Mouse (Mus musculus): ENCODE measurements around the gene Rnf135.
"Not testable (repeated sequence)": the region's sequence is repeated elsewhere in the genome, so short reads cannot be mapped to it uniquely, and the experiment has no call there.

The Rnf135 gene

GRCm38 (mm10) chr11:80163362-80164116, 20.1 kb upstream of the Rnf135 start:
- DNase-seq (ENCODE audit: low spot score), result no peak

DNA sequence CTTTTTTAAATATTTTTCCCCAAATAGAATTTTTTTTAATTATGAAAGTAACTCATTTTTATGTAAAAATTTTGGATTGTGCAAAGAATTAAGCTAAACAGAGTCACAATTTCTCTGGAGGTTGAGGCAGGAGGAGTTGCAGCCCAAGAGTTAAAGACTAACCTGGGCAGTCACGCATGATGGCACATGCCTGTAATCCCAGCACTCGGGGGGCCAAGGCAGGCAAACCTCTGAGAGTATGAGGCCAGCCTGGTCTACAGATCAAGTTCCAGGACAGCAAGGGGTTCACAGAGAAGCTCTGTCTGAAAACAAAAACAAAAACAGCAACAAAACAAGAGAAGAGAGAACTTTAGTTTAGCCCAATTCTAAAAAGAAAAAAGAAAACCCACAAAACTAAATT, 19.4 kb upstream of the Rnf135 start:
- DNase-seq (ENCODE audit: low spot score), result no peak

DNA sequence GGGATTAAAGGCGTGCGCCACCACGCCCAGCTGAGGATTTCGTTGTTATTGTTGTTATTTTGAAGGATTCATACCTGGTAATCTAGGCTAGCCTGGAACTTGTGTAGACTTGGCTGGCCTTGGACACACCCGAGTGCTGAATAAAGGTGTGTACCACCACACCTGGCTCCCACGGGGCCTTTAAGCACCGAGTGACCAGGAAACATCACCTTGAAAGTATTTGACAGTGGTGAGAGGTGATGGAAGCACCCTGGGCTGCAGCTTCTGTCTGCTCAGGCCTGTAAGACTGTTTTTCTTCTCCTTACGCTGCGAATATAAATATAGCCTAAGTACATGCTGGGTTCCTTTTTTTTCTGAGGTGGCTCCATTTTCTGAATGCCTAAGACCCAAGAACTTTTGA, 15.5 kb upstream of the Rnf135 start:
- no peak for DNase-seq (ENCODE audit: low spot score)

DNA sequence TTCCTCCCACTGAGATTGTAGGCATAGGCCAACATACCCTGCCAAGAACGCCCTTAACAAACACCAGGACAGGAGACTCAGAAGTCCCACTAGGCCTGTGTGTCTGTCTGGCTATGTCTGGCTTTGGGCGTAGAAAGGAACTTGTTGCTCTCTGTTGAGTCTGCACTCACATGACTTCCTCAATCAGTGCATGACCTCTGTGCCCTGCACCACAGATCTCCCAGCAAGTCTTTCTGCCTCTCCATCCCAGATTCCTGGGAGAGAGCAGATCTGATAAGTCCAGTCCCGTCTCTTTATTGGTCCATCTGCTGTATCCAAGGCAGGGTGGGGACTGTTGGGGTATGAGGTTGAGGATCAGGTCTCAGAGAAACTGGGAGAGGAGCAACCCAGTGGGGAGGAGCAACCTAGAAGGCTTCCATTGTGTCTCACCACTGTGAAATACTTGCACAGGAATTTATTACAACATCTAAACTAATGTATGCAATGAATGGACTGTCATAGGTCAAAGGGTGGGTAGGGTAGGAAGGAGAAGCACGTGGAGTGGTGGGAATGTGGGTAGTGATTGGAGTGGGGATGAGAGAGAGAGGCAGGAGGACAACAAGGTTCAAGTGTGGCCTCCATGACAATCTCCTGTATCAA, 14.9 kb upstream of the Rnf135 start:
- DNase-seq (ENCODE audit: low spot score), result no peak

DNA sequence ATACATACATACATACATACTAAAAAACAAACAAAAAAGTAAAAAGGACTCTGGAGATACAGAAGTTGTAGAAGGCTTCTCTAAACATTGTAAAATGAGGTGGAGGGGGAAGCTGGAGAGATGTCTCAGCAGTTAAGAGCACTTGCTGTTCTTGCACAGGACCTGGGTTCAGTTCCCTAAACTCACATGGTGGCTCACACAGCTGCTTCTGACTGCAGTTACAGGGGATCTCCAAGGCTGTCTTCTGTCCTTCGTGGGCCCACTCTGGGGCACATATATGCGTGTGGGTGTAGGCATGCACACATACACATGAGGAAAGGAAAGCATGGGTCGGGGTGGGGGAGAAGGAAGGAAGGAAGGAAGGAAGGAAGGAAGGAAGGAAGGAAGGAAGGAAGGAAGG, 14.0 kb upstream of the Rnf135 start:
- no peak for DNase-seq (ENCODE audit: low spot score)

DNA sequence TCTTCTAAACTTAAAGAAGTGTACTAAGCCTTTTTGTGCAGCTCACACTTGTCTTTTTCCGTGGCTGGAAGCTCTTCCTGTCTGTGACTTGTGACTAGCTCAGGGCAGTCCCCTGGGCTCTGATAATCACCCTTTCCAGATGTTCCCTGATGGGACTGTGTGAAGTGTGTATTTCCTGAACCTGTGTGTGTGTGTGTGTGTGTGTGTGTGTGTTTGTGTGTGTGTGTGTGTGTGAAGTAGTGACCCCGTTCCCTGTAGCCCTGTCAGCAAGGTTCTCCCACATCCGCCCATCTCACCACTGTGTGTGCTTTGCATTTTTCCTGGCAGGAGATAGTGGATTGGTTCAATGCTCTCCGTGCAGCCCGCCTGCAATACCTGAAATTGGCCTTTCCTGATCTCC, 13.3 kb upstream of the Rnf135 start:
- DNase-seq (ENCODE audit: low spot score), result no peak

- DNase-seq (ENCODE audit: low spot score), result no peak
Measured at GRCm38 (mm10) chr11:80171884-80172283, 11.8 kb upstream of the Rnf135 start.

DNA sequence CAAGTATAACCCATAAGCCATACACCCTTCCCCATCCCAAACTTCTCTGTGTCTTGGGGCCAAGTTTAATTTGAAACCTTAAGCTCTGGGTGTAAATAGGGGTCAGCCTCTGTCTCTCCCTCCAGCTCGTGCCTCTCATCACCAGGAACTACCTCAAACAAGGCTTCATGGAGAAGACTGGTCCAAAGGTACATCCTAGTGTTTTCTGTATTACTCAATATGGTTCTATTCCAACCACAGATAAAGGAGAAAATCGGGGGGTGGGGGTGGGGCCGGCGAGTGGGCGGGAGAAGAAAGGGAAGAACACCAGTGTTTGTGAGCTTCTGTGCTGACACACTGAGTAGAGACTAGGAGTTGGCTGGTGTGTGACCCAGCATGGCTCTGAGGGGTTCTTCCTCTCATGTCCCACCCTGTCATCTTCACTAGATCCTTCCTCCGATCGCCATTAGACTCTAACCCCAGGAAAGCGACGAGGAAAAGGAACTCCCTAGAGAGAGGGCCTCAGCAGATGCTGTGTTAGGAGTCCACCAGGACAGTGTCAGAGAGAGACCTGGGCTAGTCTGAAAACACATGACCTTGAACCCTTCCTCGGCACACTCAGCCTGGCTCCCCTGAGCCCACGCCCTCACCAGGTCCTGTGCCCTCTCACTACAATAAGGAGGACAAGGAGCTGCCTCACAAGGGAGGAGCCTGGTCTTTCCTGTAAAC, 9.5 kb upstream of the Rnf135 start:
- DNase-seq (ENCODE audit: low spot score), result no peak

DNA sequence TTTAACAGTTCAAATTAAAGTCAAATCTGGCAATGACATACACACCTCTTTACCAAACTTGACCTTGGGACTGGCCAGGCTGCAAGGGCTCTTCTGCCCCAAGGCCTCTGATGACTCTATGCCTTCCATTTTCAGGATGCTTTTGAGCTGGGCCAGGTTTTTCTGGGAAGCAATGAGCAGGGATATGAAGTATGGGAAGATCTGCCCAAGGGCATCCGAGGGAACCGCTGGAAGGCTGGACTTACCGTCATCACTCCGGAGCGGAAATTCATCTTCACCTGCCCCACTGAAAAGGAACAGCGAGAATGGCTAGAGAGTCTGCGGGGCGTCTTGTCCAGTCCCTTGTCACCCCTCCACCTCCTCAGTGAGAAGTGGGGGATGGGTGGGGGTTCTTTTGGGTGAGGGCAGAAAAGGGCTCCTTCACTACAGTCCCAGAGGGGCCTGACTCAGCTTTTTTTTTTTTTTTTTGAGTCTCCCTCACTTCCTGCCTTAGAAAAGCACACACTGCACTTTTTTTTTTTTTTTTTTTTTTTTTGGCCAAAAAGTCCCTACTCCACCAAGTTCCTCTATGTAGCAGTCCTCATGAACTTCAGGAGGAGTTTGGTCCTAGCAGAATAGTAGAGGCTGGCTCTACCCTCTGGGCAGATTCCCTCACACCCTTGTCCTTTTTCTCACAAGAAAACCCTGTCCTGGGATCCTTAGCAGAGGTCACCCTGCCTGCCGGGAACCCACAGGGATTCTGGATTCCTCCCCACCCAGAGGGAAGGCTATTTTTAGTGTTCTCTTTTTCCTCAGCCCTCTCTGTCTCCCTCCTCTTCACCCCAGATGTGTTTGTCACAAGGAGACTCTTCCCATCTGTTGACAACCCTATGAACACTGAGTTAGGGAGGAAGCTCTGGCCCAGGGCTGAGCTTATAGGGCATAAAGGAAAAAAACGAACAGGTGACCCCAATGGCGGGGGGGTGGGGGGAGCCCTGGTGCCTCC, 6.4 kb upstream of the Rnf135 start:
- DNase-seq (ENCODE audit: low spot score), result no peak

DNA sequence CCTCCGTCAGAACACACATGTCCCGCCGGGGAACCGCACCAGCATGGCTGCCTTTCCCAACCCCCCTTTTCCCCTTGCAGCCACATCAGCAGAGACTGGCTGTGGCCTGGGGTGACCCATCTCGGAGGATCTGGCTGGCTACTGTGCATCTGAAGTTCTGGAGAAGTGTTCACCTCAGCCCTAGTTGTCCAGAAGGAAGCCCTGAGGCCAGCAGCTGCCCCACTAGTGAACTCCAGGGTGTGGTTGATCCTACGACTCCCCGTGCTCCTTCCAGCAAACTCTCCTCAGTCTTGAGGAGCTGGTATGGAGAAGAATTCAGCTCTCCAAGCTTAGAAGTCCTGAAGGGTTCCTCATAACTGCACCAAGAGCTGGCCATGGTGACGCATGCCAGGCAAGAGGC, 5.3 kb upstream of the Rnf135 start:
- DNase-seq (ENCODE audit: low spot score), result no peak

GRCm38 (mm10) chr11:80181021-80181749, 2.5 kb upstream of the Rnf135 start:
- no peak for DNase-seq (ENCODE audit: low spot score)

GRCm38 (mm10) chr11:80183054-80183704, 472 bp upstream of the Rnf135 start:
- not testable (repeated sequence) for DNase-seq (ENCODE audit: low spot score)

- DNase-seq (ENCODE audit: low spot score), result no peak
Measured at GRCm38 (mm10) chr11:80184531-80185071, 950 bp downstream of the Rnf135 start.

GRCm38 (mm10) chr11:80185441-80185976, 1.9 kb downstream of the Rnf135 start:
- not testable (repeated sequence) for DNase-seq (ENCODE audit: low spot score)

- no peak for DNase-seq (ENCODE audit: low spot score)
Measured at GRCm38 (mm10) chr11:80190280-80190679, 6.6 kb downstream of the Rnf135 start.

DNA sequence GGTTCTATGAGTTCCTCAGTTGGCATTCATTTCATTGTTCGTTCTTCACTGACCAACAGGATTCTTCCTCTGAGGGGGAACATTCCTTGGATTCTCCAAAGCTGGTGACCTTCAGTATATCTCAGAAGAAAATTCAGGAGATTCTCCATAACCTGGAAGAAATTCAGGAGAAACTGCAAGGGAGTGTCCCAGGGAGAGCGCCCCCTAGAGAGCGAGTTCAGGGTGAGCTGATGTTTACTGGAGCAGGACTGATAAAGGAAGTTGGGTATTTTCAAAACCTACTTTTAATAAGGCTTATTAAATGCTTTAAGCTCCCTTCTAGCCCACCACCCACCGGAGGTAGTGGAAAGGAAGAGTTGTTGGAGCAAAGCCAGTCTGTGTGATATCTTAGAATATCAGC, 10.2 kb downstream of the Rnf135 start:
- DNase-seq (ENCODE audit: low spot score), result no peak

GRCm38 (mm10) chr11:80196351-80196750, 12.7 kb downstream of the Rnf135 start:
- no peak for DNase-seq (ENCODE audit: low spot score)

GRCm38 (mm10) chr11:80199316-80199715, 15.7 kb downstream of the Rnf135 start:
- DNase-seq (ENCODE audit: low spot score), result no peak

GRCm38 (mm10) chr11:80199773-80200172, 16.1 kb downstream of the Rnf135 start:
- no peak for DNase-seq (ENCODE audit: low spot score)

DNA sequence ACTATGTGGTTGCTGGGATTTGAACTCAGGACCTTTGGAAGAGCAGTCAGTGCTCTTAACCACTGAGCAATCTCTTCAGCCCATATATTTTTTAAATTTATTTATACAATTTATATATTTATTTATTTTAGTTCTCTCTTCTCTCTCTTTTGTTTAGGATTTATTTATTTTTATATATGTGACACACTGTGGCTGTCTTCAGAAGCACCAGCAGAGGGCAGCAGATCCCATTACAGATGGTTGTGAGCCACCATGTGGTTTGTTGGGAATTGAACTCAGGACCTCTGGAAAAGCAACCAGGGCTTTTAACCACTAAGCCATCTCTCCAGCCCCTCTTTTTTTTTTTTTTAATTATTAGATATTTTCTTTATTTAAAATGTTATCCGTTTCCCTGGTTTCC, 16.7 kb downstream of the Rnf135 start:
- DNase-seq (ENCODE audit: low spot score), result no peak

All from layer of hippocampus, adult 11-12 months (tissue).